Mouse (Mus musculus) layer of hippocampus, postnatal 10 days (tissue): ENCODE measurements around the gene Crybg3. TPM values are rescaled to one million over a fixed set of nuclear protein-coding genes. Genes with fewer than 3 reads are reported as not detected.

Experiments used
- DNase-seq, 2 experiments: peaks; one replicate each; pipeline ENCODE4 v3.0.0; 2021; ENCODE audit warnings: low spot score in 2 of 2
- total RNA-seq, 2 experiments: library from RNA; stranded (reverse); gene quantifications; 2 replicates each; pipeline ENCODE4 v1.2.3; 2021

Gene Crybg3
- total RNA-seq, 2 experiments from 2014 or later, result 4.6 to 4.8 TPM

DNA sequence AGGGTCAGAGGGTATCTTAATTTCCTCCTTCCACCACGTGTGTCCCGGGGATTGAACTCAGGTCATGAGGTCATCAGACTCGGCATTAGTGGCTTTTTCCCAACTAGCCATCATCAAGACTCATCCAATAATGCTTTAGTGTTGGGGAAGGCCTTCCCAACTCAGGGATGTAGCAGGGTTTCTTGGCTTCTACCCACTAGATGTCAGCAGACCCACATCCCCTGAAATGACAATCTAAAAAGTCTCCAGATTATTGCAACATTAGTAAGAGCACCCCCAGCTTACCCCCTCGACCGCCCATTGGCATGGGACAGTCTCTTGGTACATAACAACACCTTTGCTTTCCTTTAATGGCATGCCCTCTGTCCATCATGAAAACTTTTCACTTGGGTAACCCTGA, 65.1 kb downstream of the Crybg3 start:
- no peak for DNase-seq

DNA sequence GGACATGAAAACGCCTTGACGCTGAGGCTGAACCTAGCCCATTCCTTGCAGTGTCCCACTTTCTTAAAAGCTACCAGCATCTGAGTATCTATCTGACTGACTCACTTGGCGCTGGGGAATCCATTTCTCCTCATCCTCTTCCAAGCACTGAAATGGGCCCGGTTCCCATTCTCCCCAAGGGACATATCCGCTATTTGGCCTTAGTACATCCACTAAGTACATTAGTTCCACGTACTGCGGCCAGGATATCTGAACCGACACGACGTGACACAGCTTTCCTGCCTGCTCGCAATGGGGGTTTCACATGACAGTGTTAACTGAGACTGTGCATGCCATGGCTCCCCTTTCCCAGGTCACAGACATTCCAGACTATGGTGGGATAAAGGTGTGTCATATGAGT, 66.4 kb downstream of the Crybg3 start:
- no peak for DNase-seq

DNA sequence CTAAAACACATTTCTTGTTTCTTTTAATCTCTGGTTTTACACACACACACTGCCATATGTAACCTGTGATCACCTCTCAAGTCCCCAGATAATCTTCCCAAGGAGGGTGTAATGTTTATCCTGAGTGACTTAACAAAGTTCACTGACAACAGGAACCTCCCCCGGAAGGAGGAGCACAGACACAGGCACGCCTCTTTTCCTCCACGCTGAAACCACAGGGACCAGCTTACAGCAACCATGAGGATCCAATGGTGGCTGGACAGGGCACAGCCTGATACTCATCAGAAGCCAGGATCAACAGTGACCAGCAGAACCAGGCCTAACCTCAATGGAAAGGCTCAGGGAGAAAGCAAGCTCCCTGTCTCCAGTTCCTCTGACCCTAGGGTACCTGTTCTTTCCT, 68.2 kb downstream of the Crybg3 start:
- no peak for DNase-seq

- no peak for DNase-seq
Measured at GRCm38 (mm10) chr16:59531243-59531642, 69.5 kb downstream of the Crybg3 start.

GRCm38 (mm10) chr16:59529570-59529969, 71.2 kb downstream of the Crybg3 start:
- no peak for DNase-seq

DNA sequence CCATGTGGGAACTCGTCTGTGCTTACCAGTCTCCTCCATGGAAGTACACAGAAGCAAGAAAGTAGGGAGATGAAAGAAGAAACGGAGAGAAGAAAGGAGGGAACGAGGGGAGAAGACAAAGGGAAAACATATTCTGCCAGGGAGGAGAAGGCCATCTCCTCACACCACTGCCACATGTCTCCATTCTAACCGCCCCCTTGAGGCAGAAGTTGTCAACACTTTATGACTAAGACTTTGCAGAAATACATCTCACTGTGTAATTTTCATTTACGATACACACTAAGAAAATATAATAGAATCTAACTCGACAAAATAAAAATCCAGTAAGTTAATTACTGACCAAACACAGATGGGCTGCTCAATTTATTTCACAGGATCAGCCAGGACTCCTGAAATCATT, 73.8 kb downstream of the Crybg3 start:
- DNase-seq, result no peak

DNA sequence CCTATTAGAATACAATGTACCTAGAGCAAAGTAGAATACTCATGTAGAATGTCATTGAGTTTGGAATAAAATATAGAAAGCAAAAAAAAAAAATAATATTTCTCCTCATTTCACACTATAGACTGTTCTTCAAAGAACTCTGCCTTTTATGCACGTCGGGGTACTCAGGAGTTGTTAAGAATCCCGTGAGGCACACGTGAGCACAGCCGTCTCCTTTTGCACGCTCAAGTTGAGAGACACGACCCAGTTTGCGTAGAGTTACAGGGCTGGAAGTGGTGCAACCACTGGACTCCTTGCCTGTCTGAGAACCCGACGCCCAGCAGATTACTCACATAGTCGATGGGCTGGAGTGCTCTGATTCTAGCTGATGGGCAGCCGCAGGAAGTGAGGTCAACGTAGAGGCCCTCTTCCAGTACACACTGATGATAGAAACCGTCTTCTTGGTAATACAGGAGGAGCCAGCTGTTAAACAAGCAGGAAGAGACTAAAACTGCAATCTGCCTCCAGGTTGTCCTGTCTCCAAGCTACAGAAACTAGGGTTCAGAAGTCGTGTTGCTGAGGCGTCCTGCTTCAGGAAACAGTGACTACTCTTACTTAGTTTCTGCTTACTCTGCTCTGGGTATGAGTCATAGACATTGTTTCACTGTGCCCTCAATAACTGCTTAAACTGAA, 78.9 kb downstream of the Crybg3 start:
- no peak for DNase-seq

DNA sequence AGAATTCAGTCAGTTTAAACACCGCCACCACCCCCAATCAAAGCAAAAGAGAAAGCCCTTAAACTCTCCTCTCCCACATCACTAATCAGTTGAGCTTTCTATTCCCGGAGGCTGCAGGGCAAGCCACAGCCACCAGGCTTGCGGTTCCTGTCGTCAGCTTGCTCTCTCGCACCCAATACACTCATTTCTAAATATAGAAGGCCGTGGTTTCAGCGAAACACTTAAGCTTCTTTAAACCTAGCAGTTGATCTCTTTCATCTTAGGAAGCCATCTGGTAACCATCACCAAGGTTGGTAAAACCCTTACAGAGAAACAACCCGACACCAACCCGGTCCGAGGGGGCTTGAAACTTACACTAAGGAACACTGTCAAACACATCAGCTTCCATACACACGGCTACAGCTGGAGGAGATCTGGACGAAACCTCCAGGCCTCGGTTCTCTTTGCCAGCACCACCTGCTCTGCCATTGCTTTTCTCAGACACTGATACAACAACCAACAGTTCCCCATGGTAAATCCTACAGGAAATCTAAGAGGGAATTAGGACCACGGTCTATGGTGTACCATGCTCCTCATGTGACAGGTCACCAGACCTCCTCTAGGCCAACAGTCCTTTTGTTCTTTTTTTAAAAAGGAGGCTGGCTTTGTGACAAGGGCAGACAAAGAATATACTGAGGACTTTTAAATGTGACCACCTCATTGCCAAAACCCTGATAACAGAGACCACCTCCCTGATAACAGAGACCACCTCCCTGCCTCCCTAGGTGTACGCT, 83.1 kb downstream of the Crybg3 start:
- no peak for DNase-seq

GRCm38 (mm10) chr16:59516965-59517364, 83.8 kb downstream of the Crybg3 start:
- no peak for DNase-seq

DNA sequence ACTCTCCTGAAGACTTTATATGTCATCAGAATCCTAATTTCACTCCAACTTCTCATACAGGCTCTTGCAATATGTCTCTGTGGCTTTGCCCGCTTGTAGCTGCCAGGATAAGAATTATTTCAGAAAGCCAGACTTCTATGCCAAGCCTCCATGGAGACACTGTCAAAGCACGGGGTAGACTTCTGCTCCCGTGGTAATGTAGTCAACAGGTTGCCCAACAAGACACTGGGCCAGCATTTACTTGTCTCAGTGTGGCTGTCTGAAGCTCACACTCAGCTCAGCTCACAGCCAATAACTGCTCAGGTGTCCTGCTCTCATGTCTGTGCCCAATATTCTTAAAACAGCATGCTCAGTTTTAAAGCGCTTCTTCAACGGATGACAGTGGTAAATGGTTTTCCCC, 85.6 kb downstream of the Crybg3 start:
- no peak for DNase-seq

GRCm38 (mm10) chr16:59509830-59510229, 90.9 kb downstream of the Crybg3 start:
- no peak for DNase-seq

- DNase-seq, result no peak
Measured at GRCm38 (mm10) chr16:59499180-59499579, 101.6 kb downstream of the Crybg3 start.

GRCm38 (mm10) chr16:59497947-59498346, 102.8 kb downstream of the Crybg3 start:
- no peak for DNase-seq

DNA sequence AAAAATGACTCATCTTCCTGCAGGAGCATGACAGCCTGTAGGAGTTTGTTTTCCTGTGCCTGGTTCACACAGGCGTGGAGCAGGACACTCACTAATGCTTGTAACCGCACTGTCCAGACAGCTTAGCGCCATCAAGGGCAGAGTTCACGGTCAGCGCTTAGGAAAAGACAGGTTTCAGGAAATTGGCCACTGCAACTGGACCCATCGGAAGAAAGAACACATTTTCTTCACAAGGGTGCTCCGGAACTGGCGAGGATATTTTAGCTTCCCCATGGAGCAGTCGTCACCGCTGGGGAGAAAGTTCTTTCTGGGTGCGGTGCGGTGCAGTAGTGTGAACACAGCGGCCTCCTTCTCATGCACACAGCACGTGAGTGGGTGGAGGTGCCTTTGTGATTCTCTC, 107.6 kb downstream of the Crybg3 start:
- DNase-seq, result no peak

- no peak for DNase-seq
Measured at GRCm38 (mm10) chr16:59487975-59488548, 112.7 kb downstream of the Crybg3 start.

DNA sequence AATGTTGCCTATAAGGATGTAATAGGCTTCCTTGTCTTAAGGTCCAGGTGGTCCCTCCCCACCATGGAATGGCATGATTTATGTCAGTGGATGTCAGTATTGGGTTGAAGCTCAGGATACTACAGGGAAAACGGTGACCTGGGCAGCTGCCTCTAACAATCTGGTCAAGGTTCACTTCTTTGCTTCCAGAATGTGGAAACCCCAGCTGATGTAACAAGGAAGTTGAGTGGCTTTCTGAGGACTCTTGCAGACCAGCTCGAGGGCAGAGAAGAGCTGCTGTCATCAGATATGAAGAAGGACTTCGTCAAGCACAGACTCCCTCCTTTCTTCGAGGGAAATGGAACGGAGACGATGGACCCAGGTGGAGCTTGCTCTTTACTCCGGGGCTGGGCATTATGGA, 113.5 kb downstream of the Crybg3 start:
- no peak for DNase-seq

DNA sequence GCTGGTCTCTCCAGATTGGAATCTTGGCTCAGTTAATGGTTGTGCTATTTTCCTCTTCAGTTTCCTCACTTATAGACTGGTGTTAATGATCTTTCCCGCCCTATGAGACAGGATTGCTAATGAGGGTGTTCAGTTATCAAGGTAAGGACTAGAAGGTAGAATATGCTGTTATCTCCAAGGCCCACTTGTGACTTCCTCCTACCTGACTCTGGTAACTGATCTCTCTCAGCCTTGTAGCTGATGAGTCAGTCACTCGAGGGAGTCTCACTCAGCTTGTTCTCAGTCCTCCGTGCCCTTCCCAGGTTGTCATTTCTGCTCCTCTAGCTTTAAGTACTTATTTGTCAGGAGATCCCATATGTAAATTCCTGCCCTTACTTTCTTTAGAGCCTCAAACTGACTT, 122.8 kb downstream of the Crybg3 start:
- DNase-seq, result no peak

DNA sequence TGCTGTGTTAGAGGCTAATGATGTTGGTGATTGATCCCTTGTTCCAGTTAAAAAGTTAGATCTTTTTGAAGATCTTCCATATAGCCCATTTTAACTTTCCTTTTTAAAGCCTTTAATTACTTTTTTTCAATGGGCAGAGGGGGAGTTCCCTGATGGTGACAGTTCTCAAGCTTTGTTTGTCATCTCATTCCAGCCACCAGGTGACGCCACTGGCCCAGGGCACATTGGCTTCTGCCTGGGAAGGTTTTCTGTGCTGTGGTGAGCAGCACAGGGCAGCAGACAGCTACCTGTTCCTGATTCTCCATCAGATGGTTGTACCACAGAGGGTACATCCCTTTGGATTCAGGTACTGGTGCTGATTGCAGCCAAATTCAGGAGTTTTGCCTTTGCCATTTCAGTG, 126.0 kb downstream of the Crybg3 start:
- DNase-seq, result peak; percentile 71 to 76

DNA sequence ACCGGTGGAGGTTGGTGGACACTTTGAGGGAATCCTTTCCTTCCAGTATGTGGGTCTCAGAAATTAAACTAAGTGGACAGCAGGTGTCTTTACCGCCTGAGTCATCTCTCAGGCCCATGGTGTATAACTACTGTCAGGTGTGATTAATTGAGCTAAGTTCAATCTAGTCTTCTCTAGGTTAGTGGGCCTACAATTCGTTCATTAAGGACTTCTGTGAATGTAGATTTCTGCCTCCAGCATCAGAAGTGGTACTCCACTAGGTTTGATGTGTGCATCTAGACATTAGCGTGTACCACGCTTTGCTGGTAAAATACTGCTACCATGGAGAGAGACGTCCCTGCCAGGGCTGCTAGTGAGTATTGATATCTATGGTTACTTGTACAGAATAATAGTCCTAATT, 128.2 kb downstream of the Crybg3 start:
- DNase-seq, result no peak

GRCm38 (mm10) chr16:59471637-59472278, 129.0 kb downstream of the Crybg3 start, which contains the start of gene Riox2:
TSS of gene Riox2 (plus strand) at chr16:59471775.
- peak; percentile 80 to 84 for DNase-seq

DNA sequence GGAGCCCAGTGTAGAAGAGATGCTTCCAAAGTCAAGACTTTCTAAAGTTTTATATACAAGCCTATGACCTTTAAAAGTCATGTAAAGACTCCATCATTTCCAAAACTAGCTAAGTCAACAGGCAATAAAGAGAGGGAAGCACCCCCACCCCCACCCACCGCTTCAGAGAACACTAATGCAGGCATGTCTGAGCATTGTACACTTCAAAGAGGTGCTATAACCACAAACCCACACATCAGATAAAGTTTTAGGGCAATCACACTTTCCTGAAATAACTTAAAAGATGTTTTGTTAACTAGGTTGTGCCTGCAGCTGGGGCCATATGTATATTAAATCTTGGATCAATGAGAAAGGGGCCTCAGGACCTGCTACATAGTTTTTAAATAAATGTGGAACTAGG, 130.9 kb downstream of the Crybg3 start:
- no peak for DNase-seq

DNA sequence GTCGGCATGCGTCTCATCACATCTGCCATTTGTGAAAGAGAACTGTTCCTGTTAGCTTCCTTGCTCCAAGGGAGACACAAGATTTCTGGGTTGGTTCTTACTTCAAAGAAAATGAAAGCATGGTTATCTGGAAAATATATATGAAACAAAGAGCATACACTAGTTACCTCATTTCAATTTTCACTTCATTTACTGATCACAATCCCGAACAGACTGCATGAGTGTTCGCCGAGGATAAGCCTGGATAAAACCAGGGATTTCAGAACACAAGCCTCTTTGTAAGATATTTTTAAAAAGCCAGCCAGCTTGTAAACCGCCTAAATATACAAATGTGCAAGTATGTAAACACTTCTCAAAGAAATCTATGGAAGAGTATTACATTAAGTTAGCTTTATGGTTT, 136.8 kb downstream of the Crybg3 start:
- no peak for DNase-seq
